Mouse (Mus musculus): ENCODE measurements around the gene Sh2b1. TPM values are rescaled to one million over a fixed set of nuclear protein-coding genes. Genes with fewer than 3 reads are reported as not detected.

Sh2b1 gene
- polyA plus RNA-seq, 1 experiment from 2014 or later = 77.1 TPM

- Histone ChIP-seq H3K4me1 (replicated peaks) (peaks cover 29% of the 10 kb centered on the region), H3K9me3 (no peaks in the 10 kb centered on the region), H3K27me3 (no peaks in the 10 kb centered on the region), H3K4me2 (no peak overlapping the region), H3K9ac (no peak overlapping the region), H3K27ac (replicated peaks) (no peak overlapping the region), H3K4me3 (no peak overlapping the region), H3K36me3 (peaks cover 44% of the 10 kb centered on the region)
- ATAC-seq (ENCODE audit: low FRiP score, low read depth) = no peak
- WGBS = 92% methylated on average over 16 of the region's 16 CpGs
These were observed 2.5 kb downstream of the Sh2b1 start for GRCm38 (mm10) chr7:126472713-126473112.

DNA sequence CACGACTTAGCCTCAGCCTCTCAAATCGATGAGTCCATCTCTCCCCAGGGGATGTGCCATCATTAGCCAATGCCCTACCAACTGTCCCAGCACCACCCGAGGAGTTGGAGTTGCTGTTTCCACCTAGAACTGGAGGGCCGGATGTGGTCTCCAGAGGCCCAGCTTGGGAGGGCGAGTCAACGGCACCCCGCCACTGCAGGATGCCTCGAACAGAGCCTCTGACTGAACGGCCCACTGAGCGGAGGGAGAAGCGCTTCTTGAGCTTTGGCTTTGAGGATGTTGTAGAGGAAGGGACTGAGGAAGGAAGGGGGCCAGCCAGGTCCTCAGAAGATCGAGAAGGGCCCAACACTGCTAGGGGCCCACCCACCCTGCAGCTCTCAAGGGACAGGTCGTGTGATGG lies 2.9 kb downstream of the Sh2b1 start:
- Histone ChIP-seq H3K4me3 (no peak overlapping the region), H3K4me1 (replicated peaks) (peaks cover 29% of the 10 kb centered on the region), H3K9me3 (no peaks in the 10 kb centered on the region), H3K27ac (replicated peaks) (no peak overlapping the region), H3K27me3 (no peaks in the 10 kb centered on the region), H3K36me3 (peaks cover 48% of the 10 kb centered on the region), H3K9ac (no peak overlapping the region), H3K4me2 (no peak overlapping the region)
- 89% methylated on average over 13 of the region's 13 CpGs for WGBS
- no peak for ATAC-seq (ENCODE audit: low FRiP score, low read depth)

DNA sequence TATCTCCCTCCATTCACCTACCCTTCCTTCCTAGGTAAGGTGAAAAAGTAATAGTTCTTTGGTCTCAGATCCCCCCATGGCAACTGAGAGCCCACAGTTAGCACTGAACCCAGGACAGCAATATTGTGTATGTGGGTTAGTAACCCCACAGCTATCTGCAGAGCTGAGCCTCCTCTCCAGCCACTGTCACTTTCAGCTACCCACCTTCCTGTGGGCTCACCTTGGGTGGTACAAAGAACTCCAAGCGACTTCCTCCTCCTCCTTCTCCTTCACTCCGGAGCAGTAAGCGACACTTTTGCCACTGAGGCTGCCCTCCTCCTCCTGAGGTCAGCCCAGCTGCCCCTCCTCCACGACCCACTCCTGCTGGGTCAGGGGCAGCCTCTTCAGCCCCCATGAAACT lies 3.4 kb downstream of the Sh2b1 start:
- H3K9ac ChIP-seq = no peak overlapping the region

DNA sequence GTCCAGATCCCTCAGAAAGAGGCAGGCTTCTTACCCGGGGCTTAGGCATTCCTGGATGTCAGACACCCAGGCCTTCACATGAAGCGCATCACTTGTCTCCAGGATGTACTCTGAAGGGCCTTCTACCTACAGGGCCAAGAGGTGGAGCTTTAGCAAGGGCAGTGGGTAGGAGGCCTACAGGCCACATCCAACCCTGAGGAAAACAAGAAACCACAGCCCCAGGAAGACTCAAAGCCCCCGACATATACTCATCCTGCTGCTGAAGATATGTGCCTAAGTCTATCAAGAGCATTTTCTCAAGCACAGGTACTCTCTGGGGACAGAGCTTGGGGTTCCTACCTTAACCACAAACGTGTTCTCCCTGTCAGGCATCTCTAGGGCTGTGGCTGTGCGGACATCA lies 3.9 kb downstream of the Sh2b1 start:
- no peak overlapping the region for H3K4me3 ChIP-seq
- peaks cover 57% of the 10 kb centered on the region for H3K36me3 ChIP-seq
- 93% methylated on average over 5 of the region's 5 CpGs for WGBS

More for the DNA sequence above, 3.4 kb downstream of the Sh2b1 start:
- no peak overlapping the region for H3K27ac ChIP-seq (replicated peaks)
- no peaks in the 10 kb centered on the region for H3K9me3 ChIP-seq
- no peak overlapping the region for H3K4me3 ChIP-seq
- 83% methylated on average over 4 of the region's 4 CpGs for WGBS
- no peak for ATAC-seq (ENCODE audit: low FRiP score, low read depth)
- H3K27me3 ChIP-seq = no peaks in the 10 kb centered on the region
- peaks cover 52% of the 10 kb centered on the region for H3K36me3 ChIP-seq
- H3K4me2 ChIP-seq = no peak overlapping the region
- H3K4me1 ChIP-seq (replicated peaks) = peaks cover 29% of the 10 kb centered on the region

GRCm38 (mm10) chr7:126470077-126470476 lies 5.1 kb downstream of the Sh2b1 start:
- H3K4me2 ChIP-seq = no peak overlapping the region
- H3K27ac ChIP-seq (replicated peaks) = no peak overlapping the region
- peaks cover 18% of the 10 kb centered on the region for H3K4me1 ChIP-seq (replicated peaks)
- no peaks in the 10 kb centered on the region for H3K27me3 ChIP-seq
- H3K9ac ChIP-seq = no peak overlapping the region
- ATAC-seq (ENCODE audit: low FRiP score, low read depth) = no peak
- no peak overlapping the region for H3K4me3 ChIP-seq
- 93% methylated on average over 6 of the region's 6 CpGs for WGBS
- peaks cover 59% of the 10 kb centered on the region for H3K36me3 ChIP-seq
- H3K9me3 ChIP-seq = no peaks in the 10 kb centered on the region

More for the DNA sequence above, 3.9 kb downstream of the Sh2b1 start:
- Histone ChIP-seq H3K9ac (no peak overlapping the region), H3K4me2 (no peak overlapping the region), H3K27me3 (no peaks in the 10 kb centered on the region), H3K27ac (replicated peaks) (no peak overlapping the region), H3K9me3 (no peaks in the 10 kb centered on the region), H3K4me1 (replicated peaks) (peaks cover 29% of the 10 kb centered on the region)
- ATAC-seq (ENCODE audit: low FRiP score, low read depth) = no peak

- Histone ChIP-seq H3K4me1 (replicated peaks) (peaks cover 5% of the 10 kb centered on the region; the same call in 1 of the 2 replicates), H3K4me2 (no peak overlapping the region), H3K27me3 (no peaks in the 10 kb centered on the region), H3K27ac (replicated peaks) (no peak overlapping the region), H3K36me3 (peaks cover 59% of the 10 kb centered on the region), H3K9me3 (no peaks in the 10 kb centered on the region), H3K4me3 (no peak overlapping the region), H3K9ac (no peak overlapping the region)
- no peak for ATAC-seq (ENCODE audit: low FRiP score, low read depth)
- 92% methylated on average over 18 of the region's 18 CpGs for WGBS
These were observed 7.2 kb downstream of the Sh2b1 start for GRCm38 (mm10) chr7:126467834-126468627.

GRCm38 (mm10) chr7:126467271-126467670 lies 8.0 kb downstream of the Sh2b1 start:
- no peak overlapping the region for H3K4me2 ChIP-seq
- 76% methylated on average over 5 of the region's 5 CpGs for WGBS
- ATAC-seq (ENCODE audit: low FRiP score, low read depth) = no peak
- H3K27ac ChIP-seq (replicated peaks) = no peak overlapping the region
- H3K9me3 ChIP-seq = no peaks in the 10 kb centered on the region
- H3K4me3 ChIP-seq = no peak overlapping the region
- H3K4me1 ChIP-seq (replicated peaks) = no peaks in the 10 kb centered on the region
- no peaks in the 10 kb centered on the region for H3K27me3 ChIP-seq
- H3K36me3 ChIP-seq = peaks cover 58% of the 10 kb centered on the region
- H3K9ac ChIP-seq = no peak overlapping the region

DNA sequence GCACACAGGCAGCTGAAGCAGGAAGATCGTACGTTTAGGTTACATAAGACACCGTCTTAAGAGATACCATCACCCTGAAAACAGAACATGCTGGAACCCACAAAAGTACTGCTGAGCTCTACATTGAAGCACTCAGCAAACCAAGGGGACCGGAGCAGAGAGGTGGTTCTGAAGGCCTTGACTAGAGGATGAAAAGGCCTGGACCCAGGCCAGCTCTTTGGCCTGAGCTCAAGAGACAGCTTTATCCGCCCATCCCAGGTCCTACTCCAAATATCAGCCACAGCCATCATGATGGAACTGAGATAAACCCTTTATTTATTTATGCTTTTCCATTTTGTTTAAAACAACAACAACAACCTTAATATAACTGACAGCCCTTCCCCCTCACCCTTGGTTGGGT lies 8.5 kb downstream of the Sh2b1 start:
- Histone ChIP-seq H3K4me3 (no peak overlapping the region), H3K27ac (replicated peaks) (no peak overlapping the region), H3K27me3 (no peaks in the 10 kb centered on the region), H3K4me2 (no peak overlapping the region), H3K9me3 (no peaks in the 10 kb centered on the region), H3K9ac (no peak overlapping the region), H3K36me3 (peaks cover 53% of the 10 kb centered on the region), H3K4me1 (replicated peaks) (no peaks in the 10 kb centered on the region)
- no peak for ATAC-seq (ENCODE audit: low FRiP score, low read depth)
- WGBS = 89% methylated on average over 5 of the region's 5 CpGs

- Histone ChIP-seq H3K9me3 (no peaks in the 10 kb centered on the region), H3K4me1 (replicated peaks) (no peaks in the 10 kb centered on the region), H3K36me3 (peaks cover 47% of the 10 kb centered on the region), H3K4me2 (no peak overlapping the region), H3K27me3 (no peaks in the 10 kb centered on the region), H3K9ac (no peak overlapping the region), H3K4me3 (no peak overlapping the region), H3K27ac (replicated peaks) (no peak overlapping the region)
- ATAC-seq (ENCODE audit: low FRiP score, low read depth) = no peak
- WGBS = 82% methylated on average over 9 of the region's 9 CpGs
These were observed 9.1 kb downstream of the Sh2b1 start for GRCm38 (mm10) chr7:126466116-126466515.

- Histone ChIP-seq H3K9me3 (no peaks in the 10 kb centered on the region), H3K27me3 (no peaks in the 10 kb centered on the region)
- 70% methylated on average over 7 of the region's 7 CpGs for WGBS
These were observed 9.8 kb downstream of the Sh2b1 start for GRCm38 (mm10) chr7:126465246-126466030.

DNA sequence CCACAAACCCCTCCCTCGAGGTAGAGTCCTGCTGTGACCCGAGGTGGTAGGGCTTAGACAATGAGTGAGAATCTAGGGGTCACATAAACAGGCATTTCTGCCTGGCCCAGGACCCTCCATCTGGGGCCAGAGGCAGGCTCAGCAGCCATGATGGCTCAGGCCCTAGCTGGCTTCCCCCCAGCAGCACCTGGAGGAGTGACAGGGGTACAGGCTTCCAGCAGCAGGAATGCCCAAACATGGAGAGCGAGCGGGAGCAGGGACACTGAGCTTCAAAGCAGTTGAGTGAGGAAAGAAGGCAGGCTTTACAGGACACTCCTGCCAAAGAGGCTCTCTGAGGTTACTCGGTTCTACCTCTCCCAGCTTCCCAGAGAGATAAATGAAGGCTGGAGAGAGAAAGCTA lies 10.4 kb downstream of the Sh2b1 start:
- no peak overlapping the region for H3K27ac ChIP-seq (replicated peaks)
- no peak overlapping the region for H3K4me2 ChIP-seq
- H3K9ac ChIP-seq = no peak overlapping the region
- H3K9me3 ChIP-seq = no peaks in the 10 kb centered on the region
- ATAC-seq (ENCODE audit: low FRiP score, low read depth) = no peak
- H3K27me3 ChIP-seq = no peaks in the 10 kb centered on the region
- peaks cover 37% of the 10 kb centered on the region for H3K36me3 ChIP-seq
- H3K4me1 ChIP-seq (replicated peaks) = no peaks in the 10 kb centered on the region
- WGBS = 45% methylated on average over 5 of the region's 5 CpGs
- H3K4me3 ChIP-seq = no peak overlapping the region

More at GRCm38 (mm10) chr7:126465246-126466030, 9.8 kb downstream of the Sh2b1 start:
- no peak overlapping the region for H3K4me2 ChIP-seq
- H3K4me3 ChIP-seq = no peak overlapping the region
- H3K36me3 ChIP-seq = peaks cover 42% of the 10 kb centered on the region
- H3K9ac ChIP-seq = no peak overlapping the region
- H3K27ac ChIP-seq (replicated peaks) = no peak overlapping the region
- H3K4me1 ChIP-seq (replicated peaks) = no peaks in the 10 kb centered on the region
- ATAC-seq (ENCODE audit: low FRiP score, low read depth) = no peak

DNA sequence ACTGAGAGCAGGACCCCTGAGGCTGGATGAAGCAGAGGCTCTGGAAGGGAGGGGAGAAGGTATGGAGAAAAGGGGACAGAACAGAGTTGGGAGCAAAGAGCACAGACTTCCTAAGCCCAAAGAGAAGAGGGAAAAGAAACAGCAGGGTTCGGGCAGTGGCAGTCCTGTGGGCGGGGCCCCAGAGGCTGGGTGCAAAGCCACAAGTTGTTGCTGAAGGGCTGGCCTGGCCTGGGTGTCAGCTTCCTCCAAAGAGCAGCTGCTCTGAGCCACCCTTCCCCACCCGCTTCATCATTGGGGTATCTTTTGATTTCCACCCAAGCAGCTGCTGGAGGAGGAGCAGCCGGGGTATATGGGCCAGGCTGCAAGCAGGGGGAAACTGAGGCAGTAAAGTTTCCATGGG lies 11.1 kb downstream of the Sh2b1 start:
- Histone ChIP-seq H3K4me1 (replicated peaks) (no peaks in the 10 kb centered on the region), H3K27ac (replicated peaks) (no peak overlapping the region), H3K27me3 (no peaks in the 10 kb centered on the region), H3K9me3 (no peaks in the 10 kb centered on the region), H3K4me3 (no peak overlapping the region), H3K36me3 (peaks cover 30% of the 10 kb centered on the region), H3K4me2 (no peak overlapping the region), H3K9ac (no peak overlapping the region)
- no peak for ATAC-seq (ENCODE audit: low FRiP score, low read depth)
- 68% methylated on average over 4 of the region's 4 CpGs for WGBS
